In the genomic region with DNA sequence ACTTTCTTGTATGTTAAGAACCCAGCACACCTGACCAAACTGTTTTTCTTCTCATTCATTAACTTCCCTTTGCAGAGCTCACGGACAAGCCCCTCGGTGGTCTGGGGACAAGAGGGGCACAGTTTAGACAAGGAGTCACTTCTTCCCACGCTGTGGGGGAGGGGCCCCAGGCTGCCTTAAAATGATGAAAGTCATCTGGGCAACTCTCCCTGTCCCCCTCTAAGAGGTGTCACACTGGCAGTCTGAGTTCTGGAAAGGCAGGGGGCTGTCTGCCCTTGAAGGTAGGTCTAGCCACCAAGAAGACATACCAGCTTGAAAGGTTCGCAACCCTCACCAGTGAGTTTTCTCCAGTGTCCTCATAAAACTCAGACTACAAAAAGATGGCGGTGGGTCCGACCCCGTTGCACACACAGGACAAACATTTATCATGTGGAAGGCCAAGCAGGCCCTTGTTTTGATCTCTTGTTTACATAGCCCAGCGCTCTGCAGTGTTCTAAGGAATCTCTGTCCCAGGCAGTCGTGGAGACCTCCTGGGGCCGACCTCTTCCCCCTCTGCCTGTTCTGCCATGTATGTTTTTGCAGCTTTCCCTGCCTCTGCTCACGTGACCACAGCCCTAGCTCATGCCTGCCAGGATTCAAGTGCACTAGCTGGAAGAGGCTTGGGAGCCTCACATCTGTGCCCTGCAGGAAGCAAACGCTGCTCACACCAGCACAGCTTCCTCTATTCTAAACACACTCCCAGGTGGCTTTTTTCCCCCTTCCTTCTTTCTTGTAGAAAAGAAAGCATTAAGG, we compare ENCODE assay signal across 8 mouse cellular contexts.
DNase-seq lines count a peak whose midpoint lies in the region; ATAC-seq lines count a peak whose summit lies in the region.

No protein-coding gene starts in this region.

- peak; percentile 38 to 42 for ATAC-seq in hematopoietic stem cell, adult 5-6 weeks (replicated peaks in 1 of 2; ENCODE audit: insufficient read depth in 1 of 2, low FRiP score in 2 of 2, low TSS enrichment in 1 of 2, low read depth in 1 of 2, poor library complexity in 2 of 2, severe bottlenecking in 2 of 2)
- ATAC-seq in inflammation-experienced regulatory T-cells, adult 6 months = no peak

- DNase-seq in heart, adult 8-10 months (ENCODE audit: low spot score) = peak; percentile 26
- no peak for DNase-seq in heart, postnatal 25 days (ENCODE audit: low spot score)
- DNase-seq in embryo, embryonic 11 days = peak; percentile 71
- DNase-seq in mesoderm, embryonic 11.5 days (ENCODE audit: low read depth, low spot score) = peak; percentile 80
- no peak for DNase-seq in spleen, postnatal 36 days (ENCODE audit: low spot score in 2 of 2)
- no peak for DNase-seq in layer of hippocampus, adult 9-11 months

- intact Hi-C loops in heart, postnatal 25 days (cut with DNase I) = no loop called here

Comparison
In these comparisons a context has a peak if more than half of its experiments do, and no peak if none do; other contexts are left out.
1. DNase-seq: peak in heart, adult 8-10 months (single experiment), embryo, embryonic 11 days (single experiment) and mesoderm, embryonic 11.5 days (single experiment); none in heart, postnatal 25 days (single experiment), spleen, postnatal 36 days (0 of 2) and layer of hippocampus, adult 9-11 months (single experiment).